Mouse (Mus musculus): ENCODE measurements around the gene Elovl5. TPM values are rescaled to one million over a fixed set of nuclear protein-coding genes. Genes with fewer than 3 reads are reported as not detected.

Elovl5 gene
- total RNA-seq, 2 experiments from 2014 or later = 37.3 to 39.0 TPM

Other genes with a start within 250 kb of the Elovl5 start
- 10 to 100 TPM; 11.6 to 13.5 TPM for gene Gclc, start 162.8 kb upstream of the Elovl5 start, total RNA-seq (2021)
- not detected for gene Gcm1, start 134.6 kb downstream of the Elovl5 start, total RNA-seq (2021)
- 10 to 100 TPM; 32.0 to 33.2 TPM for gene Fbxo9, start 191.7 kb downstream of the Elovl5 start, total RNA-seq (2021)
- 10 to 100 TPM; 10.7 to 12.2 TPM for gene Ick, start 191.8 kb downstream of the Elovl5 start, total RNA-seq (2021)